Mouse (Mus musculus) heart, postnatal 14 days (tissue): ENCODE results near the gene Uba52. TPM values are rescaled to one million over a fixed set of nuclear protein-coding genes. Genes with fewer than 3 reads are reported as not detected.

Experiments
- DNase-seq, 2 experiments: peaks; one replicate each; pipeline ENCODE4 v3.0.0; 2021 to 2022
- intact Hi-C: fragments of 180-260 bp; cut with DNase I; formaldehyde crosslinking; loops from one replicate; pipeline ENCODE4 v1.15.1; 2025
- total RNA-seq, 2 experiments: library from RNA; stranded (reverse); gene quantifications; 2 replicates each; pipeline ENCODE4 v1.2.3; 2021

Uba52 gene
- total RNA-seq, 2 experiments from 2014 or later, result 1,458 to 1,541 TPM

GRCm38 (mm10) chr8:70490061-70490879 lies 20.3 kb downstream of the Uba52 start:
- no peak for DNase-seq
- intact Hi-C loops, result no loop called here

GRCm38 (mm10) chr8:70489576-70489975 lies 21.0 kb downstream of the Uba52 start:
- no peak for DNase-seq
- intact Hi-C loops, result no loop called here

GRCm38 (mm10) chr8:70488931-70489470 lies 21.6 kb downstream of the Uba52 start:
- no peak for DNase-seq
- intact Hi-C loops, result no loop called here

- intact Hi-C loops, result no loop called here
- no peak for DNase-seq
Observed at GRCm38 (mm10) chr8:70487993-70488796, 22.4 kb downstream of the Uba52 start.

GRCm38 (mm10) chr8:70486941-70487520 lies 23.6 kb downstream of the Uba52 start, which contains the start of gene Tmem59l:
Gene Tmem59l, minus strand, starts transcription at chr8:70487358.
- DNase-seq, result no peak
- intact Hi-C loops, result no loop called here

GRCm38 (mm10) chr8:70486191-70486681 lies 24.4 kb downstream of the Uba52 start:
- DNase-seq, result no peak
- intact Hi-C loops, result no loop called here

GRCm38 (mm10) chr8:70482943-70483342 lies 27.7 kb downstream of the Uba52 start:
- intact Hi-C loops, result no loop called here
- DNase-seq, result no peak

- DNase-seq, result no peak
- intact Hi-C loops, result no loop called here
Observed at GRCm38 (mm10) chr8:70481908-70482307, 28.7 kb downstream of the Uba52 start.

GRCm38 (mm10) chr8:70477269-70477982 lies 33.2 kb downstream of the Uba52 start:
- intact Hi-C loops, result no loop called here

GRCm38 (mm10) chr8:70476333-70477268 lies 34.0 kb downstream of the Uba52 start, which contains the start of gene Klhl26:
Gene Klhl26, minus strand, starts transcription at chr8:70476968.
- peak; percentile 92 to 95 for DNase-seq
- intact Hi-C loops, result no loop called here

More at GRCm38 (mm10) chr8:70477269-70477982, 33.2 kb downstream of the Uba52 start:
- no peak for DNase-seq

GRCm38 (mm10) chr8:70471856-70472255 lies 38.7 kb downstream of the Uba52 start:
- intact Hi-C loops, result no loop called here
- no peak for DNase-seq

- no peak for DNase-seq
- intact Hi-C loops, result loop anchor here (5.0 kb wide), 1 partner anchor 32 kb away; no protein-coding TSS in a partner anchor
Observed at GRCm38 (mm10) chr8:70469938-70470337, 40.7 kb downstream of the Uba52 start.

- intact Hi-C loops, result loop anchor here (5.0 kb wide), 1 partner anchor 33 kb away; no protein-coding TSS in a partner anchor
- no peak for DNase-seq
Observed at GRCm38 (mm10) chr8:70469295-70469916, 41.2 kb downstream of the Uba52 start.

- intact Hi-C loops, result loop anchor here (5.0 kb wide), 1 partner anchor 34 kb away; no protein-coding TSS in a partner anchor
- no peak for DNase-seq
Observed at GRCm38 (mm10) chr8:70468733-70469132, 41.9 kb downstream of the Uba52 start.

GRCm38 (mm10) chr8:70467907-70468306 lies 42.7 kb downstream of the Uba52 start:
- intact Hi-C loops, result loop anchor here (5.0 kb wide), 1 partner anchor 34 kb away; no protein-coding TSS in a partner anchor
- no peak for DNase-seq

GRCm38 (mm10) chr8:70467229-70467725 lies 43.3 kb downstream of the Uba52 start:
- no peak for DNase-seq
- intact Hi-C loops, result loop anchor here (5.0 kb wide), 1 partner anchor 35 kb away; no protein-coding TSS in a partner anchor

GRCm38 (mm10) chr8:70466771-70467170 lies 43.8 kb downstream of the Uba52 start:
- DNase-seq, result peak; percentile 68 to 70
- intact Hi-C loops, result loop anchor here (5.0 kb wide), 1 partner anchor 36 kb away; no protein-coding TSS in a partner anchor

- no peak for DNase-seq
- intact Hi-C loops, result loop anchor here (5.0 kb wide), 1 partner anchor 36 kb away; no protein-coding TSS in a partner anchor
Observed at GRCm38 (mm10) chr8:70466305-70466704, 44.3 kb downstream of the Uba52 start.
